Mouse (Mus musculus) liver, adult 2 months (tissue): ENCODE data around the gene Klk12. TPM values are rescaled to one million over a fixed set of nuclear protein-coding genes. Genes with fewer than 3 reads are reported as not detected.

Experiments
- DNase-seq: peaks from one replicate; pipeline ENCODE4 v3.0.0-alpha.2; 2011; ENCODE audit warnings: low read depth, low spot score; ENCODE audit errors: extremely low read depth
- H3K27ac ChIP-seq: fragments of 200-500 bp; replicated peaks from 2 replicates; pipeline ENCODE4 v1.5.1; 2012; ENCODE audit warnings: low read depth, mild to moderate bottlenecking, control low read depth, inconsistent platforms, low read length; ENCODE audit not compliant: insufficient read depth
- H3K27me3 ChIP-seq: fragments of 200-500 bp; 2 replicates; pipeline ENCODE4 v1.6.1; 2012; ENCODE audit warnings: mild to moderate bottlenecking, moderate library complexity, low read length, inconsistent platforms; ENCODE audit not compliant: control insufficient read depth, insufficient read depth
- H3K36me3 ChIP-seq: fragments of 200-500 bp; 2 replicates; pipeline ENCODE4 v1.6.1; 2012; ENCODE audit warnings: low read length, inconsistent platforms; ENCODE audit not compliant: control insufficient read depth, insufficient read depth
- H3K4me1 ChIP-seq: fragments of 200-500 bp; 2 replicates; pipeline ENCODE4 v1.6.1; 2011; ENCODE audit warnings: low read length; ENCODE audit not compliant: control insufficient read depth, insufficient read depth
- H3K4me3 ChIP-seq: fragments of 200-500 bp; 2 replicates; pipeline ENCODE4 v1.5.1; 2011; ENCODE audit warnings: low read depth, mild to moderate bottlenecking, control low read depth, low read length, moderate library complexity; ENCODE audit not compliant: insufficient read depth
- H3K79me2 ChIP-seq: fragments of 200-500 bp; 2 replicates; pipeline ENCODE4 v1.6.1; 2012; ENCODE audit warnings: inconsistent platforms, mild to moderate bottlenecking, low read length, moderate library complexity; ENCODE audit not compliant: control insufficient read depth, insufficient read depth
- H3K9ac ChIP-seq: fragments of 200-500 bp; 2 replicates; pipeline ENCODE4 v1.6.1; 2012; ENCODE audit warnings: low read depth, mild to moderate bottlenecking, control low read depth, inconsistent platforms, low read length
- CTCF ChIP-seq: fragments of 200-500 bp; IDR thresholded peaks from 2 replicates; pipeline ENCODE4 v1.5.1; 2011; ENCODE audit warnings: low read depth, low read length, control low read depth
- POLR2A ChIP-seq: fragments of 200-500 bp; IDR thresholded peaks from 2 replicates; pipeline ENCODE4 v1.6.1; 2011; ENCODE audit warnings: low read length, control low read depth; ENCODE audit not compliant: insufficient read depth; ENCODE audit errors: extremely low read depth
- WGBS: fragments of 180-500 bp; shearing (Covaris S2); methylation state at CpG from one replicate; pipeline ENCODE4 v1.1.7; 2018; 5-methylcytosine and 5-hydroxymethylcytosine counted together
- polyA plus RNA-seq: library from polyadenylated mRNA; depleted of rRNA; stranded (reverse); fragments of >200 nt; gene quantifications from 2 replicates; pipeline ENCODE4 v1.2.3, GENCODE M21; 2012; rRNA removed
- total RNA-seq: library from RNA; depleted of rRNA; stranded (reverse); fragments of >200 nt; gene quantifications from 2 replicates; pipeline ENCODE4 v1.2.3, GENCODE M21; 2014; rRNA removed

Klk12 gene
- total RNA-seq (not detected in 2 replicates), polyA plus RNA-seq (not detected in 2 replicates)

DNA sequence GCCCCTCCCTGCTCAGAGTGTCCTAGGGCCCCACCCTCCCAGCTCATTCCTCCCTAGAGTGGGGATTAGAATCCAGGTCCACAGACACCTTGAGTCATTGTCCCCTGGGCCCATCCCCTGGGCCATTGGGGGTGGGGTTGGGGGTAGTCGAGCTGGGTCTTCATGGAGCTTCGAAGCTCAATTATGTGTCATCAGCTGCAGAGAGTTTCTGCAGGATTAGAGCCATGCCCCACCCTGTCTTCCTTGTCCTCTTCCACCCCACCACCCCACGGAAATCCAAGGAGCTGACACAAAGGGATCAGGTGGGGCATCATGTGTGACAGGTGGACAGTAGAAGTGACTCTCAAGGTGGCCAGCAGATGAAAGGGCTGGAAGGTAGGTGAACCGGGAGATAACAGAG lies at the start of gene Klk12:
Klk12 (plus strand) TSS at position 301 of the 400 bp plus-strand sequence.
- 58% methylated on average over 4 of the region's 4 CpGs for WGBS
- H3K79me2 ChIP-seq, result no peaks in the 10 kb centered on the region
- H3K27me3 ChIP-seq, result no peaks in the 10 kb centered on the region
- no peaks in the 10 kb centered on the region for H3K36me3 ChIP-seq
- TF ChIP-seq CTCF, result no peak
- no peak for TF ChIP-seq POLR2A
- H3K4me3 ChIP-seq, result no peak within 1 kb of the TSS
- no peak for DNase-seq
- no peak within 1 kb of the TSS for H3K27ac ChIP-seq
- no peaks in the 10 kb centered on the region for H3K4me1 ChIP-seq
- no peak within 1 kb of the TSS for H3K9ac ChIP-seq

DNA sequence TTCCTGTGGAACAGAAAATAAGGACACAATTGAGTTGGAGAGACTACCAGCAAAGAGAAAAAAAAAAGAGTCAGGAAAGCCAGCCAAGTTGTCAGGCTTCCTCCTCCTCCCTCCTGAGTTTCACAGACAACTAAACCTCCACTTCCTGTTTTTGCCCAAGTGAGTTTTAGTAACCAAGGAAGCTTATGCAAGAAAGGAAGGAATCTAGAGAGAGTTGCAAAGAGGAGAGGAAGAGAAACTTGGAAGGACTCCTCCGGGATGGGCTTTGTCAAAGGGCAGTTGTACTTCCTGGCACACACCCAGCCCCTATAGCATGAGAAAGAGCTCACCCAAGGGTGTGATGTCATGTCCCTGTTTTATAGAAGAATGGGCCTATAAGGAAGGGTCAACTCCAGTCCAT lies 20.9 kb upstream of the Klk12 start:
- no peaks in the 10 kb centered on the region for H3K36me3 ChIP-seq
- no peaks in the 10 kb centered on the region for H3K4me1 ChIP-seq
- H3K4me3 ChIP-seq, result no peak overlapping the region
- no peaks in the 10 kb centered on the region for H3K79me2 ChIP-seq
- H3K27me3 ChIP-seq, result no peaks in the 10 kb centered on the region
- TF ChIP-seq POLR2A (no peak), CTCF (no peak)
- no peak overlapping the region for H3K27ac ChIP-seq
- DNase-seq, result peak; percentile 41
- H3K9ac ChIP-seq, result no peak overlapping the region
- 64% methylated on average over 1 of the region's 1 CpGs for WGBS

GRCm38 (mm10) chr7:43752806-43753205 lies 15.9 kb upstream of the Klk12 start:
- no peaks in the 10 kb centered on the region for H3K4me1 ChIP-seq
- no peak overlapping the region for H3K27ac ChIP-seq
- H3K36me3 ChIP-seq, result no peaks in the 10 kb centered on the region
- DNase-seq, result no peak
- no peaks in the 10 kb centered on the region for H3K79me2 ChIP-seq
- no peak overlapping the region for H3K4me3 ChIP-seq
- 42% methylated on average over 2 of the region's 2 CpGs for WGBS
- TF ChIP-seq CTCF (no peak), POLR2A (no peak)
- no peak overlapping the region for H3K9ac ChIP-seq
- no peaks in the 10 kb centered on the region for H3K27me3 ChIP-seq

- 36% methylated on average over 8 of the region's 8 CpGs for WGBS
- no peak overlapping the region for H3K9ac ChIP-seq
- H3K27ac ChIP-seq, result no peak overlapping the region
- DNase-seq, result no peak
- TF ChIP-seq CTCF (no peak), POLR2A (no peak)
- H3K27me3 ChIP-seq, result no peaks in the 10 kb centered on the region
- no peaks in the 10 kb centered on the region for H3K36me3 ChIP-seq
- no peak overlapping the region for H3K4me3 ChIP-seq
- no peaks in the 10 kb centered on the region for H3K4me1 ChIP-seq
- no peaks in the 10 kb centered on the region for H3K79me2 ChIP-seq
Observed at GRCm38 (mm10) chr7:43766484-43766883, 2.2 kb upstream of the Klk12 start.

DNA sequence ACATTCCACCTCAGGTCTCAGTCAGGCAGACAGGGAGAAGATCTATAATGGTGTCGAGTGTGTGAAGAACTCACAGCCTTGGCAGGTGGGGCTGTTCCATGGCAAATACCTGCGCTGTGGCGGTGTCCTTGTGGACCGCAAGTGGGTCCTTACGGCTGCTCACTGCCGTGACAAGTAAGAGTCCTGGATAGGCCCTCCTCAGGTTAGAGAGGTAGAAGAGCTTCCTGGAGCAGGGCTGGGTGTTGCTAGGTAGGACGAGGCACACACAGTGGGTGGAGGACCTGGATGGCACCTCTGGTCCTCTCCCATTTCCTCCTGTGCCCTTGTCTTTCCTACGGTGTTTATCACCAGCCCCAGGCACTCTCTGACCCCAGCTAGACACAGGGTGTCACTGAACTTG lies 939 bp downstream of the Klk12 start:
- no peak for DNase-seq

DNA sequence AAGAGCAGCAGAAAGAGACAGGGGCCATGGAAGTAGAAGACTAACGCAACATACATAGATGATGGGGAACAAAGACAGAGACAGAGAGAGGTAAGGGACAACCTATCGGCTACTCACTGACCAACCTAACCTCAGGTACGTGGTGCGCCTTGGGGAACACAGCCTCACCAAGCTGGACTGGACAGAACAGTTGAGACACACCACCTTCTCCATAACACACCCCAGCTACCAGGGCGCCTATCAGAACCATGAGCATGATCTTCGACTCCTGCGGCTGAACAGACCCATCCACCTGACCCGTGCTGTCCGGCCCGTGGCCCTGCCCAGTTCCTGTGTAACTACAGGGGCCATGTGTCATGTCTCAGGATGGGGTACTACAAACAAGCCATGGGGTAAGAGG lies 2.0 kb downstream of the Klk12 start:
- Histone ChIP-seq H3K79me2 (no peaks in the 10 kb centered on the region), H3K4me1 (no peaks in the 10 kb centered on the region), H3K4me3 (no peak overlapping the region), H3K36me3 (no peaks in the 10 kb centered on the region), H3K27ac (no peak overlapping the region), H3K27me3 (no peaks in the 10 kb centered on the region), H3K9ac (no peak overlapping the region)
- no peak for TF ChIP-seq CTCF
- TF ChIP-seq POLR2A, result no peak
- WGBS, result 95% methylated on average over 10 of the region's 10 CpGs
- DNase-seq, result no peak

More for the DNA sequence above, 939 bp downstream of the Klk12 start:
- Histone ChIP-seq H3K9ac (no peak overlapping the region), H3K79me2 (no peaks in the 10 kb centered on the region), H3K36me3 (no peaks in the 10 kb centered on the region), H3K27me3 (no peaks in the 10 kb centered on the region), H3K27ac (no peak overlapping the region), H3K4me3 (no peak overlapping the region), H3K4me1 (no peaks in the 10 kb centered on the region)
- TF ChIP-seq CTCF (no peak), POLR2A (no peak)
- WGBS, result 88% methylated on average over 8 of the region's 8 CpGs
